Mouse (Mus musculus) NIH3T3 (cell line): ENCODE measurements at regions not wholly inside any gene's neighbourhood (a gene's known extent, or its start where the extent isn't known, plus 50 kb on each side); places are given as distances from the start of the nearest gene placed in this dataset.

Experiments used
- DNase-seq: peaks from one replicate; pipeline ENCODE4 v3.0.0-alpha.2; 2012; ENCODE audit warnings: low read depth

DNA sequence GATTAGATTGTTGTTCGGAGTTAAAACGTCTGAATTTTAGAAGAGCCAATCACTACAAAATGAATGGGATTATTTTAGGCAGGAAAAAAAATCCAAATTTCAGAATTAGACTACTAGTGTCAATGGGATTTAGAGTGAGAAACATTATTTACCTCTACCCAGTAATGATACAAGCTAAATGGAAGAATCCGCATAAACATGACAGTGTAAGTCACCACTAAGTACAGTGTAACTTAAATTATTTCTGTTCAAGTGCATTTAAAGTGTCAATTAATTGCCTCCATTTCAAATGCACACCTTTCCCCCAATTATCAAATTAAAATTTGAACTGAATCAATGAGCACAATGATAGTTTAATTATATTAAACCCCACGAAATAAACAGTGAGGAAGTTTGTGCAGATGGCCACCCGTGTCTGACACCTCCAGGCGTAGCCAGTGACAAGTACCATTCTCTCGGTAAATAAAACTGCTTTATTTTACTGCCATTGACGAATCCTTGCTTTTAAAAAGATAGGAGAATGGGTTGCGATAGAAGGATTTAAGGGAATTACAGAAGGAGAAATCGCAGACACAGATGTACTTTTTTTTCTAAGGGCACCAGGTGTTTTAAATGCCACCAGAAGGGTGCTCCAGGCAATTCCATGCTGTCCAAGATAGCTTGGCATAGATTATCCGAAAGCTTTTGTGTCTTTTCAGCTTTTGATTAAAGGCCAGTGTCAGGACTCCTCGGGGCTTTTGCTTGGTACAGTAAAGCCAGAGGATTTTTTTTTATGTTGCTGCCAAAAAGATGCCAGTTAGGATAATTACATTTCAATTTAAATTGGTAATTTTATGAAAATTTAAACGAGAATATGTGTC is 249.5 kb upstream of the Gm11146 start:
- DNase-seq: no peak

GRCm38 (mm10) chr16:77835767-77836166 is 233.9 kb upstream of the Gm11146 start:
- no peak for DNase-seq

GRCm38 (mm10) chr16:77827322-77828117 is 225.6 kb upstream of the Gm11146 start:
- peak; percentile 50 for DNase-seq

GRCm38 (mm10) chr16:77799709-77800108 is 197.8 kb upstream of the Gm11146 start:
- peak; percentile 21 for DNase-seq

GRCm38 (mm10) chr16:77796926-77797325 is 195.0 kb upstream of the Gm11146 start:
- peak; percentile 82 for DNase-seq

- DNase-seq: no peak
These were observed 187.8 kb upstream of the Gm11146 start for GRCm38 (mm10) chr16:77789652-77790051.

- DNase-seq: no peak
These were observed 187.3 kb upstream of the Gm11146 start for GRCm38 (mm10) chr16:77789206-77789605.

DNA sequence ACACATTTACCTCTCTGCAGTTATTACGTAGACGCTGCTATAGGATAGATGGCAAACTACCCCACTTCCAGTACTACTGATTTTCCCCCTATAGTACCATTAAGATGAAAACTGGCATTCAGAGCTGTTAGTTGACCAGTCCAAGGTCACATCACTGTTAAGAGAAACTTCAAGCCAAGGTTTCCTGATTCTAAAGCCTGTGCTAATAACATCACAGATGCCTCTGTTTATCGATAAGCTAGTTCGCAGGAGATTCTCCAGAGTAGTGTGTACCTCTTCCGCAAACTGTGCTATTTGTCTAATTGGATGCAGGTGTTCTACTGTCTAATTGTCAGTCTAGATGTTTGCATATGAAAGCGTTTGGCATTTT is 186.9 kb upstream of the Gm11146 start:
- DNase-seq: no peak

DNA sequence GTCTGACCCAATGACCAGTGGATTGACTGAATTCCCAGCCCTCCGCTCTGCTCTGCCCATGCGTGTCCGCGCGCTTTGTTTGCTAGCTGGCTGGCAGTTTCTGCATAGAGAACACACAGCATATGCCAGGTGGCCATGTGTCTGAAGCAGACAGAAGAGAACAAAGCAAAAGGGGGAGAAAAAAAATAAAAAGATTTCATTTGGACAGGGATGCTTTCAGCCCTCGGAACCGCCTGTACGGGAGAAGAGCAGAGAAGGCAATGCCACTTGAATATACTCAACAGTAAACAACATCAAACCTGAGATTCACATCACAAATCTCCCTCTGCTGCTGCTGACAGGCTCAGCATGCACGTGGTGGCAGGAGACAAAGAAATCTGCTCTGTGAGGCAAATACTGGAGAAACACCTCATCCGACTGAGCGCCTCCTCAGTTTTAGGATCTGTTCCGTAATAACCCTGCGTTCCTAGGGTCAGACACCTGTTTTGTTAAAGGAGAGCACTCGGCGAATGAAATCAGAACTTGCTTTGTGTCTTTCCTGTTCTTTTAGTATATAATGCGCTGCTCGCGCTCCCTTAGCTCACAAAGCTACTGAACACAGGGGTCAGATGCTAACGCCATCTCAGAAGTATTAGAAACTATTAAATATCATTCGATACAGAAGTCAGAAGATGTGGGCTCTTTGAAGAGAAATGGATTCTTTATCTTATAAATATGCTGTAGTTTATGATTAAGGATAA is 186.3 kb upstream of the Gm11146 start:
- no peak for DNase-seq

DNA sequence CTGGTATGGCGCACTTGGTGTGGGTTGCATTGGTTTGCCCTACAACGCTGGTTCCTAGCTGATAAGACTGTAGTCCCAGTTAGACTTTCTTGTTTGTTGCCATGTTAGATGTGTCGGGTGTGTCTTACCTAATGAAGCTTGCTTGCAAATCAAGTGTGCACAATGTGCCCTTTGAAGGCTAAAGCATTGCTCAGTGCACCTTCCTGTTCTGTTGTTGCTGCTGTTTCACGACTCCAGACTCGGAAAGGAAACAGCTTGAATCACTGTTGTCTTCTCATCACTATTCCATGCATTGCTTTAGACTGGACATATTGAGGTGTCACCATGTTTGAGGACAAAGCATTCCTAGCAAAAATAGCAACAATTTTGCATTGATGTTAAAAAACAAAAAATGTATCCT is 185.1 kb upstream of the Gm11146 start:
- DNase-seq: no peak

DNA sequence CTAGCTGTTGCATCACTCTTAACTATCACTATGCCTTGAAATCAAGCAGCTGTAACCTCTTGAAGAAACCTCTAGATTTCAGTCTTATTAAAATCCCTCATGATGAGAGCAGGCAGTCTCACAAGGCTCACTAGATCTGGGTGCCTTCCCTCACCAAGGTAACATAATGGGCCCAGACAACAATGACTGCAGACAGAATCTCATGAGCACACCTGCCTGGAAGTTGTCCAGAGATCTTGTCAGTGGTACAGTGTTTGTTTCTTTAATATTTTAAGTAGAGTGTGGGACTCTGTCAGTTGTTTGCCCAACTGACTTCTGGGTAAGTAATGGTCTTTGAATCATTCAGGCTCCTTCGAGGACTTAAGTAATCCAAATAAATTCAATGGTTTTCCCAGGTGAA is 177.1 kb upstream of the Gm11146 start:
- no peak for DNase-seq

DNA sequence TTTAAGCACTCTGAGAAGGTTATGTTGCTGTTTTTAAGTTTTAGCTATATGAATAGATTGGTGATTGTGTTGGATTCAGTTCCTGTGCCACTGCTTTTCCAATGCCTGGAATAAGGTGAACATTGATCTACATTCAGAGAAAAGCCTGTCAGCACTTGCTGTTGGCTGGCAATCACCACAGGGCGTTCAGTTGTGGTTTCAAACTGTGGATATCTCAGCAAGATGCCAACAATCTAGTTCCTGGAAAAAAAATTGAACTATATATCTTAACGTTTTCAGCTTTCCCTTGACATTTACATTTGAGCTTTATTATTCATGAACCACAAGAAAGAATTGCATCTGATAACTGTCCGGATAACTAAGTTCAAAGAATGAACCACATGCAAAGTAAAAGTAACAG is 170.2 kb upstream of the Gm11146 start:
- DNase-seq: peak; percentile 25

GRCm38 (mm10) chr16:77760926-77761347 is 159.0 kb upstream of the Gm11146 start:
- DNase-seq: no peak

DNA sequence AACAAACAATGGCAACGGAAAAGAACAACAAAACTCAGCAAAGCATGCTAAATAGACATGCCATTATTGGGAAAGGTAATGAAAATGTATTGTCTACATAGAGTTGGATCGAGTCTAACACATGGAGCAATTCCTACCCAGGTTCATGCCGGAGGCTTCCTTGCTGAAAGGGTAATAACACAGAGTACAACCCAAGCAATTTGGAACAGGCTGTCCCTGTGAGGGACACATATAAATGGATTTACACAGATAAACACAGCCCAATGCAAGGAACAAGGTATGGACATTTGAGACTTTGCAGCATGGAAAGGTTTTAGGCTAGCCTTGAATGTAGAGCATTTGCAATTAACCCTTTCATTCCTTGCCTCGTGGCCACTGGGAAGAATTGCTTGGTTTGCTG is 158.6 kb upstream of the Gm11146 start:
- DNase-seq: no peak

- DNase-seq: no peak
These were observed 158.1 kb upstream of the Gm11146 start for GRCm38 (mm10) chr16:77759997-77760396.

GRCm38 (mm10) chr16:77754882-77755281 is 153.0 kb upstream of the Gm11146 start:
- peak; percentile 60 for DNase-seq

GRCm38 (mm10) chr16:77749474-77749873 is 147.6 kb upstream of the Gm11146 start:
- no peak for DNase-seq

GRCm38 (mm10) chr16:77743838-77744237 is 141.9 kb upstream of the Gm11146 start:
- no peak for DNase-seq

GRCm38 (mm10) chr16:77738821-77739220 is 136.9 kb upstream of the Gm11146 start:
- peak; percentile 61 for DNase-seq

DNA sequence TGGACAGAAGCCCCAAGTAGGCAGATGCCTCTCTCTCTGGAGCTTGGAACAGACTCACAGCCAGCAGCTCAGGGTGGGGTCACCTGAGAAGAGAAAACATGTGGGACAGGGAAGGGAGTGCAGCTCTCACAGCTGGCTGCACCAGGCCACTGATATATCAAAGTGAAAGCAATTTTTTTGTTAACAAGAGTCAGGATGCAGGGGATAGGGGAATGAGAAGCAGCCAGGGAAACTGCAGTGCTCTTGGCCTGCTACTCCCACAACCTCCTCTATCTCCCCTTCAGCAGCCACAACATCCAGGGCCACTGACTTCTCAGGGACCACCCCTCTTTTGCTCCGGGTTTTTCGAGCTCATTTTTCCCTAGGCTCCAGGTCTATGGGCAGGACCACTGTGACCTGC is 117.5 kb upstream of the Gm11146 start:
- no peak for DNase-seq

- DNase-seq: peak; percentile 68
These were observed 115.9 kb upstream of the Gm11146 start for GRCm38 (mm10) chr16:77717766-77718165.

- DNase-seq: no peak
These were observed 102.8 kb upstream of the Gm11146 start for GRCm38 (mm10) chr16:77704726-77705125.

DNA sequence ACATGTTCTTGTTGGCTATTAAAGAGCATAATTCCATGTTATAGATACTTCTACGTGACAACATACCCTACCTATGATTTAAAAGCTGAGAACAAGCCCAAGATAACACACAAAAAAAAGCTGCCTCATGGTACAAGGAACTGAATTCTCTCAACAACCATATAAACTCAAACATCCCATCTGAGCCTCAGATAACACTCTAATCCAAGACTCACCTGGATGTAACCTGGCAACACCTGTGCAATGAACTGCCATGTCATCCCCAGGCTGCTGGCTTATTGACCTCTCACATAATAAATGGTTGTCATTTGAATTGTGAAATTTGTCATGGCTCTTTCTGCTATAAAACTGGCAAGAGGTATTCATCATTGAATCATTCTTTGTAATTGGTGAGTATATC is 93.5 kb upstream of the Gm11146 start:
- DNase-seq: no peak
